Mouse (Mus musculus) spleen, embryonic (tissue): Measurements from ENCODE around the gene Ppp4r4.
"Not testable (repeated sequence)": the region's sequence is repeated elsewhere in the genome, so short reads cannot be mapped to it uniquely, and the experiment has no call there.

Experiments
- CTCF ChIA-PET: fragments of 350-600 bp; sonication (Branson Sonifier 250); formaldehyde crosslinking; loops from one replicate; lab custom pipeline; 2022; lab: Charles Lee

The Ppp4r4 gene

DNA sequence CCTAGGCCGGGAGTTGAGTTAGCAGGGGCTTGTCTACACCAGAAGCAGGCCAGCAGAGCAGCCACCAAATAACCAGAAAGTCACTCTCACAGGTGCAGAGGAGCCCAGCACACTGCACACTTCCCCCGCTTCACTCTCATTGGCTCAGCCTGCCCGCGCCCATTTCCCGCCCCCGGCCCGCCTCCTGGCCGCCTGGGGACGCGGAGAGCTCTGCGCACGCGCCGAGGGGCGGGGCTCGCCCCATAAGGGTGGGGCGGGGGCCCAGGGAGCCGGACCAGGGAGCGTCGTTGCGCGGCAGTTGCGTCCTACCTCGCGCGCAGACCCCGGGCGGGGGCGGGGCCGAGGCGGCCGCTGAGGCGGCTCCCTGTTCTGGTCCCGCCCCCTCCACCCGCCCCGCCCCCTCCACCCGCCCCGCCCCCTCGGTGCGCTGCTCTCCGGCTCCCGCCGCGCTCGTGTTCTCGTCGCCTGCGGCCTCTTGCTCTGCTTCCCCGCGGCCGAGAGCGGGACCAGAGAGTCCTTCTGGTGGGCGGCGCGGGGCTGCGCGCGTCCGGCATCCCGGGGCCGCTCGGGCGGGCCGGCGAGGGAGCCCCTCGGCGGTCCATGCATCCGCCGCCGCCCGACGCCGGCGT, at the start of gene Ppp4r4:
Gene Ppp4r4 (plus strand): TSS at position 264 of the 629 bp plus-strand sequence.
- CTCF ChIA-PET: no interaction called here

DNA sequence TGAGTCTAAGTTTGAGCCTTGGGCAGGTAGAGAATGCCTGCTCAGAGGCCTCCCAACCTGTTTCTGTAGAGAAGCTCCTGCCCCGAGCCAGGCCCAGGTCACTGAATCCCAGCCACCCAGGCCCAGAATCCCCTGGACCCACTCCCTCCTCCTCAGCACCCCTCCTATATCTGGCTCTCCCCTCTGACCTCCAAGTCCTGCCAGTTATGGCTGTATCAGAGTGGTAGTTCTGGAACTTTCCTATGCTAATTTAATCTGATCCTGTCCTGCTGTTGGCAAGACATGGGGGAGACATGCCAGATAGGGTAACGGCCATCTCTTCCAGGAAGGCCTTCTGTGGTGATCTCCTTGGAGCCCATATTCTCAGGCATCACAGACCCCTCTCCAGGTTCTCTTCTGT, 49.3 kb upstream of the Ppp4r4 start:
- CTCF ChIA-PET: no interaction called here

DNA sequence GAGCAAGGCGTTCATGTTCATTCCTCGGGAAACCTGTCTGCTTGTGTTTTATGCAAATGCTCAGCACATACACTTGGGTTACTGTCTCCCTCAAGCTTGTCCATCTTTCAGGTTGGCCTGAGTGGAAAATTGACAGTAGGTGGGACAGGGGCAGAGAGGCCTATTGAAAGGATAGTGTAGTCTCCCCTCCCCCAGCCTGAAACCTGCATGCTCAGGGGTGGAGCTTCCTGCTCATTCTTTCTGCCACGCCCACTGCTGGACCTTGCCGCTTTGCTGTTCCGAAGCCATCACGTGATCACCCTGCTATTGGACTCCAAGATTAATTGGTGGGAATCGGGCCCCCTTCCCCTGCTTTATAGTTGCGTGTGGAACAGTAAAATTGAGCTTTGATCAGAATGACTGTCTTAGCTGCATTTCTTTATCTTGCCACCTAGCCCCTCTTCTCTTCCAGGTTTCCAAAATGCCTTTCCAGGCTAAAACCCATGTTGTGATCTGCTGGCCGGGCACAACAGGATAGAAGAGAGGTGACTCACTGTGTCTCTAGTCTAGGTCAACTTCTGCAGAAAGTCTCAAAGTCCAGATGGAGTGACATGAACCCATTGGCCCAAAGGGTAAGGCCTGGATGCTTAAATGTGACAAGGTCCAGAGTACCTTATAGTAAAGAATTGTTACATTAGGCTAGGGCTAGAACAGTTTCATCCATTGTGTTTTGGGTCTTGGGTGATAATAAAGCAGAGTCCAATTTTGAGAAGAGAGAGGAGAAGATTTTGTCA, 47.7 kb upstream of the Ppp4r4 start:
- CTCF ChIA-PET: not testable (repeated sequence)

DNA sequence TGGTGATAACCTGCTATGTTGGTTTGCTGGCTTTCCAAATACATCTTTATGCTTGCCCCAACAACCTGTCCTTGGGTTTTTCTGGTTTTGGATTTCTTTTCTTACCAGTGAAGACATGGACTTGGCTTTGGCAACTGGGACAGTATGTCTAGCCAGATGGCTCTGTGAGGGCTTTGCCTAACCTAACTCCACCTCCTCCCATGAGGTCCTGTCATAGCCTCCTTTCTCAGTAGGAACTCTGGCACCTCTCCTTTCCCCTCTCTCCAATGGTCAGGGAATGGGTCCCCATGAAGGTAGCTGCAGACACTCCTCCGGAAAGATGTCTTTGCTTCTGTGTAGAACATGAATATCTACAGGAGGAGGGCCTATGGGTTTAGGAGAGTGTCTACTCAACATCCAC, 45.4 kb upstream of the Ppp4r4 start:
- CTCF ChIA-PET: no interaction called here

DNA sequence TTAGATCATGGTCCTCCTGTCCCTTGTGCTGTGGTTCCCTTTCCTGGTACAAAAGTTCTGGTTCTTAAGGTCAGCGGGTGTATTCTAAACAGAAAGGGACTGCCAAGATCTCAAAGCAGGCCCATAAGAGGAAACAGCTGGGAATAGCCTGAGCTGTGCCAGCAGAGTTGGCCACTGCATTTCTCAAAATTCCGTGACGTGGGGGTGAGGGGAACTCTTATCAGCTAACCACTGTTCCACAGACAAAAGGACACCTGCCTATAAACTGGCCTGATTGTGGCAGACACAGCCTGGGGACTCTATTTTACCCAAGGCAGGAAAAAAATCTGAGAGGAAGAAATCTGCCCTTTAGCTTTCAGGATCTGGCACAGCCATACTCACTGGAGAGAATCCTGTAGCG, 44.8 kb upstream of the Ppp4r4 start:
- CTCF ChIA-PET: no interaction called here

DNA sequence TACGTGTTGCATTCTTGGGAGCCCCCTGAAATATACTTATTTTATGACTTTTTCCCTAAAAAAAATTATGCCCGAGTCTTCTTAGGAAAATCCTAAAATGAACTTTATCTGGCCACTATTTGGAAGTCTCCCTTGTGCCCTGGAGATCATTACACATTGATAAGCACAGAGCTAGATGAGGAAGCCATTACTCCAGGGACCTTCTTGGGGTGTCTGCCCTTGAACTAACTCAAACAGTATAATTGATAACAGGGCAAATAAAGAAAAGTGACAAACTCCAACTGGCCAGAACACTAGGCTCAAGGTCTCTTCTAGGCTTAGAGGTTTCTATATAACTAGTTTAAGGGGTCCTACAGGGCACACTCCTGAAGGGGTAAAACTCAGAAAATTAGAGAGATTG, 44.3 kb upstream of the Ppp4r4 start:
- CTCF ChIA-PET: no interaction called here

DNA sequence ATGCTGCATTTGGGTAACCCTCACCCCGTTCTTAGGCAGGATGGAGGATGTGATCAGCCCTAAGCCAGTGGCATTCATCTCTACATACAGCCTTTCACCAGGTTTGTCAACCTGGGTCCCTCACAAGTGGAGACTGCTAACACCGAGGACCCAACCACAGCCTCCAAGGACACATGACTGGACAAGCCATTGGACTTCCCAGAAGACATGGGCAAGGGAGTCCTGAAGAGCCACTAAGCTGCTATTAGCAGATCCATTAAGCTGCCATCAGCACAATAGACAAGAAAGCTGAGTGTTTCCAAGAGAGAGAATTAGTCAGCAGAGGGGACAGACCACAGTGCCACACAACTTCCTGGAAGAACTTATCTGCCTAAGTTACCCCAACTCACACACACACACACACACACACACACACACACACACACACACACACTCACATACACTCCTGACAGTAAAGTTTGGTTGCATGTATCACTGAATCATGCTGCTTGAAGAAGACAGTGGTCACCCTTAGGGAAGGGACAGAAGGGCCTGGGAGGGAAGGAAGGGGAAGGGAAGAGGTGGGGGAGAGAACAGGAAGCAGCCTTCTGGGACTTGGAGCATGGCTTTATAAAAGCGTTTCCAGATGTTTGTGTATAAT, 40.9 kb upstream of the Ppp4r4 start:
- CTCF ChIA-PET: interaction anchor here (0.7 kb wide), 1 partner anchor 617 kb away, joined by 8 read pairs; no protein-coding TSS in a partner anchor

DNA sequence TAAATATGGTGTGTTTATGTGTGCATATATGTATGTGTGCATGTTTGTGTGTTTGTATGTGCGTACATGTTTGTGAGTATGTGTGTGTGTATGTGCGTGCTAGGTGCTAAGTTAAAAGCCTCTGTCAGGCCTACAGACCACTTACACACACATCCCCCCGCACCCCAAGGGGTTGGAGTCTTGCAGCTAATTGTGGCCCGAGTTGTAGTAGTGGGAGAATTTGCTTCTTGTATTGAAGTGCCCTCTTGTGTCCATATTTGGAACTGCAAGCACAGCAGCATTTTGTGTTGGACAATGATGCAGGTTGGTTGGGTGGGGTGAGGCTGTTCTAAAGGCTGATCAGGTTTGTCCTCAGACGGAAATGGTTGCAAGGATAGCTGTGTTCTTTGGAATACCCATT, 39.3 kb upstream of the Ppp4r4 start:
- CTCF ChIA-PET: interaction anchor here (0.6 to 1.0 kb wide), 3 partner anchors 23 to 62 kb away, joined by 3 to 5 read pairs (median 3); no protein-coding TSS in a partner anchor

DNA sequence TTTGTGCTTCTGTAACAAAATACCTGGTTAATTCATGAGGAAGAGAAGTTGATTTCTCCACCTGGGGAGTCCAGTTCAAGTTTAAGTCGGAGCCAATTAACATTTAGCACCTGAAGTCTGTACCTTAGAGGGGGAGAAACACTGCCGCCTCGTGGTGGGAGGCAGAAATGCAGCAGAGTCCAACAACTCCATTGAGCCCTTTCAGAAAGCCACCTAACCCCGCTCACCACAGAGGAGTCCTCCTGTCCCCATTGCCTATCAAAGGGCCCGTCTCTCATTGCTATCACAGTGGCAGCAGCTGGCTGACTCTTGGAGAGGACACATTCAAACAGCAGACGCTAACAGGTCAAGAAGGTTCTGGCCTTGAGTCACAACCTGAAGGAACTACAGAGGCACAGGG, 37.6 kb upstream of the Ppp4r4 start:
- CTCF ChIA-PET: no interaction called here

DNA sequence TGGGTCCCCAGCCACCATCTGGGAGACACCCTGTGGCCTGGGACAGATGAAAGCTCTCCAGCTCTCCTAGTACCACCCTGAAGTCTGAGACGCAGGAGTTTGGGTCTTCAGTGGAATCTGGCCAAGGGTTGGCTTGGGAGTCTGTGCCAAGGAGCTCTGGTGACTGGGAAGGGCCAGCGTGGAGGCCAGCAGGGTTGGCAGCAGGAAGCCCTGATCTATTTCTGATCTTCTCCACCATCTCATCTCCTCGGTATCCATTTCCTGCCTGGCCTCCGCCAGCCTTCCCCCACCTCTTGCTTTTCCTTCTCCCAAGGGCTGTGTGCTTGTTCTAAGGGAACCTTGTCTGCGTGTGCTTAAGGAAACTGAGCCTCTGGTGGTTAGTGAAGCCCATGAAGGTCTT, 33.3 kb upstream of the Ppp4r4 start:
- CTCF ChIA-PET: no interaction called here

DNA sequence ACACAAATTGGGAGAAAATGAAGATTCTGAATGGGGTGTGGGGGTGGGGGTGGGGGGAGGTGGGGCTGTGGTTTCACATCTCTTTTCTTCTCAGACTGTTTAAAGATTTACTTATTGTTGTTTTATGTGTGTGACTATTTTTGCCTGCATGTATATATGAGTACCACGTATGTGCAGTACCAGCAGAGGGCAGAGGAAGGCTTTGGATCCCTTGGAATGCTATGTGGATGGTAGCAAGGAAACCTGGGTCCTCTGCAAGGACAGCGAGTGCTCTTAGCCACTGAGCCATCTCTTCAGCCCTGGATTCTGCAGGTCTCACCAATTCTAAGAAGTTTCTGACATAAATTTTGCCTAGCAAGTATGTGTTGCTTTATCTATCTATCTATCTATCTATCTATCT, 32.8 kb upstream of the Ppp4r4 start:
- CTCF ChIA-PET: no interaction called here

DNA sequence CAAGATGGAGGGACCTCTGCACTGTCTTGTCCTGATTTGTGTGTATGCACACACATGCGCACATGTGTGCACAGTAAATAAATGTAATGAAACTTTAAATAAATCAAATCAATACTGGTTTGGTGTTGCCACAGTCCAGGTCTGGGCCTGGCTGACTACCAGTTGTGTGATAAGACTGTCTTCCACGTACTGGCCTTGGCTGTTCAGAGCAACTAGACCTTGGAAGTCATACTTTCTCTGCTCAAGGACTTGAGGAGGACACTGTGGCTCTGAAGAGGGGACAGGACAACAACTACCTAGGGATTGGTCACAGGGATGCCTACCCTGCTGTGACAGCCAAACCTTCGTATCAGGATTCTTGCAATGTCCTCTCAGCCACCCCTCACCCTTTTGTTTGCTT, 28.8 kb upstream of the Ppp4r4 start:
- CTCF ChIA-PET: no interaction called here

DNA sequence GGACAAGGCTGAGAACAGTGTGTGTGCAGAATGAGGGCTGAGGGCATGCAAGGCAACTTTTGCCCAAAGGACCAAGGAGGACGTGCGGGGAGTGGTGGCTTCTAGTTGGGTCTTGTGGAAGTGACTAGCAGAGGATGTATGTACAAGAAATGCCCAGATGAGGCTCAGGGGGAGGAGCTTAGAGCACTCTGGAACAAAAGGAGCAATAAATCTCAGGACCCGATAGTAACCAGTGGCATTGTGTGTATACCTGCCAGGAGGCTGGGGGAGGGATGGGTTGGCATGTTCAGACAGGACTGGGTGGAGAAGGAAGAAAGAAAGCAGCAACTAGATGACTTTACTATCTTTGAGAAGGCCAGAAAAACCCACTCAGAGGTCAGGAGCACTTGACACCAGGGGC, 27.7 kb upstream of the Ppp4r4 start:
- CTCF ChIA-PET: no interaction called here

DNA sequence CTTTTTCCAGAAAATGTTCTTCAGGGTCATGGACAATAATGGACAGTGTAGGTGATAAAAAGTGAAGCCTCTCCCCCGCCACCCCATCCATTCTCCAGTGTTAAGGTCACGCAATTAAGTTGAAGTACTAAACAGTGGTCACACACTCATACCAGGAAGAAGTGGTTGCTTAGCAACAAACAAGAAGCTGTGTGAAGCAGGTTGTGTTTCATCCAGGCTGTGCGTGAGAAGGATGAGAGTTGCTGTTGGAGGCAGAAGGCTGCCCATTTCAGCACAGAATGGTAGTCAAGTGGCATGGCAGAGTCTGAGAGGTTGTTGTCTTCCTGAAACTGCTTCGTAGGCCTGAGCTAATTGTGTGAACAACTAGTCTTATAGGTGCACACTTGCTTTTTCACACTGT, 23.7 kb upstream of the Ppp4r4 start:
- CTCF ChIA-PET: no interaction called here

DNA sequence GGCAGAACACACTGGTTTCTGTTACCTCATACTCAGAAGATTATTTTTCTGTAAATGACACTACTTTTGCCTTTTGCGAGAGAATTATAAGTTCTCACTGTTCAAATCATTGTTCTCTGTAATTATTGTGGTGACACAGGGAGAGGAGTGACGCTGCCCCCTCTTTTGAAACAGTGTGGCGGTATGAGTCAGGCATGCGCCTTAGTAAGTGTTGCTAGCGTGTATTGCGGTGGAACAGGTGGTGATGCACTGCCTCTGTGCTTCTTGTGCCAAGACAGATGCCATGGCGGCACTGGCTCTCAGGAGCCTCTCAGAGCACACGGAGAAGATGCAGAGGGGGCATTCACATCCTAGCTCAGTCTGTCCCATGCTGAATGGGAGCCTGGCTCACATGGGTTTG, 22.2 kb upstream of the Ppp4r4 start:
- CTCF ChIA-PET: no interaction called here

DNA sequence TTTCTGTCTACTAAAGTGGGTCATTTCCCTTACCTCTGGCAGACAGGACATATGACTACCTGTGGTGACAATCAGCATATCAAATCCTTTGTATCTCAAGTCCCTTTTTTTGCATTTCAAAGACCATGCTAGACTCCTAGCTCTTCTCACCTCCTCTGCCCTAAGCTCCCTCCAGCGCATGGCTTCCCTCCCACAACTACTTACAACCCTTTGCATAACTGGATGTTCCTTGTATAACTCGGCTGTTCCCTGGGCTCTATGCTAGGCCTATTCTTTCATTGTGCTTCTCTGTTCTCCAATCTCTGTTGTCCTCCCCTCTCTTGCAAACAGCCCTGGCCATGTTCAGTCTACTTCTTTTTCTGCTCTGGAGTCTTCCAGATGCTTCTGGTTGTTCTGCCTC, 20.5 kb upstream of the Ppp4r4 start:
- CTCF ChIA-PET: no interaction called here

DNA sequence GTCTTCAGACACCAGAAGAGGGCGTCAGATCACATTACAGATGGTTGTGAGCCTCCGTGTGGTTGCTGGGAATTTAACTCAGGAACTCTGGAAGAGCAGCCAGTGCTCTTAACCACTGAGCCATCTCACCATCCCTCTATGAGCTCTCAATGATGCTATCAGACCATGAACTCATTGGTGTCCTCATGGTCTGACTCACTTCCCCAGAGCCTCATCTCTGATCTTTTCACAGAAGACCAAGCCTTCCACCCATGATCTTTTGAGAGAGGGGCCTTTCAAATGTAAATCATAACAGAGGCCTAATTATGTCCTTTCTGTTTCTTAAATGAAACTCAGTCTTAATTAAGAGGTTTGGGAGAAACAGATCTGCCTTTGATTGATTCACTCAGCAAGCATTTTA, 19.0 kb upstream of the Ppp4r4 start:
- CTCF ChIA-PET: no interaction called here

DNA sequence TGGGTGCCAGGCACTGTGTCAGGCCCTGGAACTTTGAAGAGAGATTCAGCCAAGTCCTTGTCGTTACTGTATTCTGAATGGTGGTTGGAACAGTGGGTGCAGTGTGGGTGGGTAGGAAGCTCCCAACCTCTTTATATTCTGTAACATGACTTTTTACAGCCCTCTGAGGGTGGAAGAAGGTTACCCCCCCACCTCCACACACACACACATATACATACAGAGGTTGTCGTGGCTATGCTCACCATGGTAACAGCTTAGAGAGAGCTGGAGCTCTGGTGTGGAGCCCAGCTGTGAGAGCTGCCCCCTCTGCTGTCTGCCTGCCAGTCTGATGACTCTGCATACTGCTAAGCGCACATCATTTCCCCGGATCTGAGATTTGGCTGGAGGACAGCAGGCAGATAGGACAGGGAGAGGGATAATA, 18.6 kb upstream of the Ppp4r4 start:
- CTCF ChIA-PET: no interaction called here

DNA sequence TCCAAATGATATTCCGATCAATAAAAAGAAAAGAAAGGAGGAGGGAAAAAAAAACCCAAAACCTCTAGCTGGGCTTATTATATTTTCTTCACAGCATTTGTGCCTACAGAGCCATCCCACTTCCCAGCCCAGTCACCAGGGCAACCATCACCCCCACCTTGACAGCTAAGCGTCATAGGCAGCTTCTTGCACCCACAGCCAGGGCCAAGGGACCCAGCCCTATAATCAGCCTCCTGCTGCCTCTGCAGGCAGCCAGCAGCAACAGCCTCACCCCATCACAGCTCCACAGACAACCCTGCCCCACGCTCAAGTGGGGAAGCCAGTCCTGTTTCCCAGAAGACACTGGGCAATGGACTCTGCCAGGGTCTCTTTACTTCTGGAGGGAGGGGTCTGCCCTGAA, 17.7 kb upstream of the Ppp4r4 start:
- CTCF ChIA-PET: no interaction called here

DNA sequence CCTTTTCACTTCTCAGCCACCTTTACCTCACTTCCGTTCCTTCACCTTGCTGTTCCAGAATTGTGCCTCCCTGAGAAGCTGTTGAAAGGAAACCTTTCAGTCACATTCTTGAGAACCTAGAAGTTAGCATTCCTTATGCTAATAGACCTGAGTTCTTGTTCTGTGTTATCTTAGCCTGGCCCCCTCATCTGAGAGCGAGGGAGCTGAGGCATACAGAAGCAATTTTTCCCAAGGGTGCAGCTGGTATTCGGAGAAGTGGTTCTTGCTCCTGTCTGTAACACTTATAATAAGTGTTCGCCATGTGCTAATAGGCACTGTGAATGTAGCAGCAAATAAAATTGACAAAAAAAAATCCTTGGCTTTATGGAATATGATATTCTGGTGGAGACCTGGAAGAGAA, 16.4 kb upstream of the Ppp4r4 start:
- CTCF ChIA-PET: interaction anchor here (0.7 kb wide), 1 partner anchor 23 kb away, joined by 3 read pairs; no protein-coding TSS in a partner anchor

DNA sequence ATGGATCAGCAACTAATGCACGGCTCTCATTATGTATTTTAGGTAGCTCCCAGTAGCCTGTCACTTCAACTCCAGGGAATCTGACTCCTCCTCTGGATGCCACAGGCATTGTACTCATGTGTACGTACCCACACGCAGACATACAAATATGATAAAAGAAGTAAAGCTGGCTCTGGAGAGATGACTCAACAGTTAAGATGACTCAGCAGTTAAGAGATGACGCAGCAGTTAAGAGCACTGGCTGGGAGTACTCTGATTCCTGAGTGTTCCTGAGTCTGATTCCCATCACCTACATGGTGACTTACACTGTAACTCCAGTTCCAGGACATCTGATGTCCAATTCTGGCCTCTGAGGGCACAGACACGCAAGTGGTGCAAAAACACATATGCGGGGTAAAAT, 13.4 kb upstream of the Ppp4r4 start:
- CTCF ChIA-PET: no interaction called here

DNA sequence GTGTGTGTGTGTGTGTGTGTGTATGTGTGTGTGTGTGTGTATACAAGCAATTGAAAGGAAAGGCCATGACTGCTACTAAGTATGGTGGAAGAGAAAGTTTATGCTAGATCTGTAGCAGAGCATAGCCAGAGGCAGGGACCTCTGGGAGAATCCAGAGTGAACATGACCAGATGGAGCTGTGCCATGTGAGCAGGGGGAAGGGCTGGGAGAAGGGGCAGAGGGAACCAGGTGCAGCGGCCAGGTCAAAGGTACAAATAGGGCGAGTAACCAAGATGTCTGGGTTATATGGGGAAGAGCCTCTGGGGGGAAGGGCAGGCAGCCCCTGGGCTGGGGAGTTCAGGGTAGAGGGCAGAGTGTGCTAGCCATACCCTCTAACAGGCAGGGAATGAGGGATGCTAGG, 1.5 kb upstream of the Ppp4r4 start:
- CTCF ChIA-PET: no interaction called here
